ENCODE assay signal across 8 mouse cellular contexts in the genomic region with DNA sequence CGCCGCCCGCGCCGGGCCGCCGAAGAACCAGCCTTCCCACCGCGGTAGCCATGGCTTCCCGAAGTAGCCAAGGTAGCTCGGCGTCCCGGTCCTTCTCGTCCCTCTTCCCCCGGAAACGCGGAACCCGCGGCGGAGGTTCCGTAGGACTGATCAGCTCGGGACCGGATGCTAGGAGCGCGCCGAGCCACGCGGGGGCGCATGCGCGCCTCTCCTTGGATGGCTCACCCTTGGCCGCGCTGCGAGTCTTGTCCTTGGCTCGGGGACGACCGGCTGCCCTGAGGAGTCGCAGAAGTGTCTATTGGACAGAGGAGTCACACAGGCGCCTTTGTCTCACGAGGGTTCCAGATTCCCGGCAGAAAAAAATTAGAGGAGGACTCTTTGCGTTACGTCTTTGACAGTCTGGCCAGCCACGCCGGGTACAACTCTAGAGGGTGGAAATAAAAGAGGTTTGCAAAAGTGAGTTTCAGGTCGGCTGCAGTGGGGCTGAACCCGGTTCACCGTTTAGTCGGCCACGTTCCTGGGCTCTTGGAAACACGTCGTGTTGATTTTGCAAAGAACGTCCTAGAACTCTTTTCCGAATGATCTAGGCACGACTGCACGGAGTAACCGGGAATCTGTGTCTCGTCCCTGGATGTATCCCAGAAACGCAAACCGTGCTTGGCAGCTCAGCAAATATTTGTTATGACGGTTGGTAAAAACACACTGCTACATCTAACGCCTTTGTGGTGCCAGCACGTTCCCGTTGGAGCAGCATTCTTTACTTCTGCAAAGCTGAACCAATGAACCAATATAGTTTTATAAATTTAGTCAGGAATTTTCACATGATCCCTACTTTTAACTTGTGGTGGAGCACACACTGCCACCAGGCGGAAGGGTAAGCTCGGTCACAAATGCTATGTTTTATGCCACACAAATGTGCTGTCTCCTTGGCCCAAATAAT. TPM values are rescaled to one million over a fixed set of nuclear protein-coding genes. Genes with fewer than 3 reads are reported as not detected.
DNase-seq lines count a peak whose midpoint lies in the region; ATAC-seq and TF ChIP-seq lines count a peak whose summit lies in the region.

A gene (minus strand): TSS at position 577 of the 940 bp plus-strand sequence.

- H3K27me3 ChIP-seq in megakaryocyte, embryonic 14.5 days (replicated peaks): no peaks in the 10 kb centered on the region

- peak; percentile 96 for ATAC-seq in common myeloid progenitor, adult 5-6 weeks (replicated peaks; ENCODE audit: low read depth, poor library complexity, severe bottlenecking)

- H3K36me3 ChIP-seq in megakaryocyte, embryonic 14.5 days (replicated peaks; ENCODE audit: low read length): peaks cover 25% of the 10 kb centered on the region

- peak within 1 kb of the TSS; percentile 97 for H3K27ac ChIP-seq in gastrocnemius, adult 2 months

- intact Hi-C loops in gastrocnemius, adult 2 months (cut with DNase I): loop anchor here (1.0 to 5.0 kb wide), 4 partner anchors 37 to 144 kb away; a partner anchor contains a TSS

- no peaks in the 10 kb centered on the region for H3K9me3 ChIP-seq in megakaryocyte, embryonic 14.5 days

- peak within 1 kb of the TSS; percentile 81 for H3K4me3 ChIP-seq in gastrocnemius, adult 2 months
- peak within 1 kb of the TSS; percentile 95 for H3K4me3 ChIP-seq in megakaryocyte, embryonic 14.5 days (replicated peaks)

- peak; percentile 98 for DNase-seq in ZHBTc4 (ENCODE audit: low read depth, low spot score)
- peak; percentile 97 for DNase-seq in gastrocnemius, adult 2 months
- DNase-seq in hindlimb bud, embryonic 11.5 days (ENCODE audit: extremely low spot score, low read depth, low spot score): peak; percentile 83
- DNase-seq in left cerebral cortex, adult 8-10 months (ENCODE audit: low spot score in 2 of 2): peak; percentile 89 to 99
- DNase-seq in right cerebral cortex, postnatal 10 days (ENCODE audit: low spot score in 2 of 2): peak; percentile 96 to 97
- peak; percentile 99 for DNase-seq in urinary bladder, postnatal 25 days (ENCODE audit: low spot score)

- peak; percentile 80 for TF ChIP-seq CTCF in gastrocnemius, adult 2 months (IDR thresholded peaks at IDR 0.05)

- H3K4me1 ChIP-seq in megakaryocyte, embryonic 14.5 days: peaks cover 23% of the 10 kb centered on the region

RNA-seq across cellular contexts. Expression of the gene that starts here (rescaled TPM):
- 54.5 and 56.5 TPM in 2 replicates for total RNA-seq in common myeloid progenitor, adult 5-6 weeks (2017)
- total RNA-seq in gastrocnemius, adult 2 months (2021): 10 to 100 TPM; 13.4 to 19.5 TPM
- 10 to 100 TPM; 19.1 to 22.5 (median 19.5) TPM for total RNA-seq in left cerebral cortex, adult 8-10 months (2022)
- 12.7 and 117 TPM in 2 replicates for polyA plus RNA-seq in megakaryocyte, embryonic 14.5 days (2012; ENCODE audit: insufficient read depth, low replicate concordance)

Comparison
In these comparisons a context has a peak if more than half of its experiments do, and no peak if none do; other contexts are left out.
1. Peak in every context shown above with its lines: DNase-seq, ATAC-seq, H3K4me3 ChIP-seq and H3K27ac ChIP-seq.